Mouse (Mus musculus): ENCODE data around the gene Nfatc2. TPM values are rescaled to one million over a fixed set of nuclear protein-coding genes. Genes with fewer than 3 reads are reported as not detected.

Gene Nfatc2
- polyA plus RNA-seq, 1 experiment, result 0.32 TPM

GRCm38 (mm10) chr2:168488158-168488925 lies 113.1 kb downstream of the Nfatc2 start:
- TF ChIP-seq CTCF (IDR thresholded peaks at IDR 0.05; ENCODE audit: borderline replicate concordance, insufficient read depth, low read length) (no peak), POLR2A (IDR thresholded peaks at IDR 0.05; ENCODE audit: low read depth, low read length) (no peak)
- no peak overlapping the region for H3K27ac ChIP-seq (ENCODE audit: insufficient read depth, low read length)
- H3K4me3 ChIP-seq (ENCODE audit: insufficient read depth, low read length), result no peak overlapping the region
- peaks cover 4% of the 10 kb centered on the region; the same call in 1 of the 2 replicates for H3K4me1 ChIP-seq (ENCODE audit: control insufficient read depth, insufficient read depth, low read length)

GRCm38 (mm10) chr2:168481121-168481520 lies 120.3 kb downstream of the Nfatc2 start:
- Histone ChIP-seq H3K4me1 (ENCODE audit: control insufficient read depth, insufficient read depth, low read length) (no peaks in the 10 kb centered on the region), H3K4me3 (ENCODE audit: insufficient read depth, low read length) (no peak overlapping the region), H3K27ac (ENCODE audit: insufficient read depth, low read length) (no peak overlapping the region)
- TF ChIP-seq POLR2A (IDR thresholded peaks at IDR 0.05; ENCODE audit: low read depth, low read length) (no peak), CTCF (IDR thresholded peaks at IDR 0.05; ENCODE audit: borderline replicate concordance, insufficient read depth, low read length) (no peak)

- TF ChIP-seq CTCF (IDR thresholded peaks at IDR 0.05; ENCODE audit: borderline replicate concordance, insufficient read depth, low read length), result no peak
- TF ChIP-seq POLR2A (IDR thresholded peaks at IDR 0.05; ENCODE audit: low read depth, low read length), result no peak
- Histone ChIP-seq H3K4me1 (ENCODE audit: control insufficient read depth, insufficient read depth, low read length) (no peaks in the 10 kb centered on the region), H3K27ac (ENCODE audit: insufficient read depth, low read length) (no peak overlapping the region), H3K4me3 (ENCODE audit: insufficient read depth, low read length) (no peak overlapping the region)
Measured at GRCm38 (mm10) chr2:168480692-168481091, 120.8 kb downstream of the Nfatc2 start.

GRCm38 (mm10) chr2:168479930-168480329 lies 121.5 kb downstream of the Nfatc2 start:
- no peaks in the 10 kb centered on the region for H3K4me1 ChIP-seq (ENCODE audit: control insufficient read depth, insufficient read depth, low read length)

GRCm38 (mm10) chr2:168478431-168478830 lies 123.0 kb downstream of the Nfatc2 start:
- Histone ChIP-seq H3K4me1 (ENCODE audit: control insufficient read depth, insufficient read depth, low read length) (no peaks in the 10 kb centered on the region), H3K4me3 (ENCODE audit: insufficient read depth, low read length) (no peak overlapping the region), H3K27ac (ENCODE audit: insufficient read depth, low read length) (no peak overlapping the region)
- no peak for TF ChIP-seq POLR2A (IDR thresholded peaks at IDR 0.05; ENCODE audit: low read depth, low read length)
- no peak for TF ChIP-seq CTCF (IDR thresholded peaks at IDR 0.05; ENCODE audit: borderline replicate concordance, insufficient read depth, low read length)

More at GRCm38 (mm10) chr2:168479930-168480329, 121.5 kb downstream of the Nfatc2 start:
- TF ChIP-seq CTCF (IDR thresholded peaks at IDR 0.05; ENCODE audit: borderline replicate concordance, insufficient read depth, low read length) (no peak), POLR2A (IDR thresholded peaks at IDR 0.05; ENCODE audit: low read depth, low read length) (no peak)
- Histone ChIP-seq H3K27ac (ENCODE audit: insufficient read depth, low read length) (no peak overlapping the region), H3K4me3 (ENCODE audit: insufficient read depth, low read length) (no peak overlapping the region)

GRCm38 (mm10) chr2:168473496-168473895 lies 128.0 kb downstream of the Nfatc2 start:
- no peak for TF ChIP-seq CTCF (IDR thresholded peaks at IDR 0.05; ENCODE audit: borderline replicate concordance, insufficient read depth, low read length)
- TF ChIP-seq POLR2A (IDR thresholded peaks at IDR 0.05; ENCODE audit: low read depth, low read length), result no peak
- no peaks in the 10 kb centered on the region for H3K4me1 ChIP-seq (ENCODE audit: control insufficient read depth, insufficient read depth, low read length)
- no peak overlapping the region for H3K27ac ChIP-seq (ENCODE audit: insufficient read depth, low read length)
- H3K4me3 ChIP-seq (ENCODE audit: insufficient read depth, low read length), result no peak overlapping the region

- Histone ChIP-seq H3K4me3 (ENCODE audit: insufficient read depth, low read length) (no peak overlapping the region), H3K27ac (ENCODE audit: insufficient read depth, low read length) (no peak overlapping the region), H3K4me1 (ENCODE audit: control insufficient read depth, insufficient read depth, low read length) (no peaks in the 10 kb centered on the region)
- TF ChIP-seq CTCF (IDR thresholded peaks at IDR 0.05; ENCODE audit: borderline replicate concordance, insufficient read depth, low read length) (peak; percentile 61), POLR2A (IDR thresholded peaks at IDR 0.05; ENCODE audit: low read depth, low read length) (no peak)
Measured at GRCm38 (mm10) chr2:168472899-168473298, 128.6 kb downstream of the Nfatc2 start.

GRCm38 (mm10) chr2:168469032-168469431 lies 132.4 kb downstream of the Nfatc2 start:
- no peak overlapping the region for H3K27ac ChIP-seq (ENCODE audit: insufficient read depth, low read length)

GRCm38 (mm10) chr2:168467166-168467565 lies 134.3 kb downstream of the Nfatc2 start:
- no peak for TF ChIP-seq POLR2A (IDR thresholded peaks at IDR 0.05; ENCODE audit: low read depth, low read length)
- no peak for TF ChIP-seq CTCF (IDR thresholded peaks at IDR 0.05; ENCODE audit: borderline replicate concordance, insufficient read depth, low read length)
- Histone ChIP-seq H3K4me3 (ENCODE audit: insufficient read depth, low read length) (no peak overlapping the region), H3K4me1 (ENCODE audit: control insufficient read depth, insufficient read depth, low read length) (peaks cover 14% of the 10 kb centered on the region), H3K27ac (ENCODE audit: insufficient read depth, low read length) (no peak overlapping the region)

More at GRCm38 (mm10) chr2:168469032-168469431, 132.4 kb downstream of the Nfatc2 start:
- Histone ChIP-seq H3K4me1 (ENCODE audit: control insufficient read depth, insufficient read depth, low read length) (peaks cover 14% of the 10 kb centered on the region), H3K4me3 (ENCODE audit: insufficient read depth, low read length) (no peak overlapping the region)
- no peak for TF ChIP-seq POLR2A (IDR thresholded peaks at IDR 0.05; ENCODE audit: low read depth, low read length)
- peak; percentile 69 for TF ChIP-seq CTCF (IDR thresholded peaks at IDR 0.05; ENCODE audit: borderline replicate concordance, insufficient read depth, low read length)

GRCm38 (mm10) chr2:168466066-168466465 lies 135.4 kb downstream of the Nfatc2 start:
- Histone ChIP-seq H3K4me3 (ENCODE audit: insufficient read depth, low read length) (no peak overlapping the region), H3K27ac (ENCODE audit: insufficient read depth, low read length) (peak overlapping the region; percentile 46)

More at GRCm38 (mm10) chr2:168466066-168466465, 135.4 kb downstream of the Nfatc2 start:
- TF ChIP-seq POLR2A (IDR thresholded peaks at IDR 0.05; ENCODE audit: low read depth, low read length), result no peak
- no peak for TF ChIP-seq CTCF (IDR thresholded peaks at IDR 0.05; ENCODE audit: borderline replicate concordance, insufficient read depth, low read length)
- H3K4me1 ChIP-seq (ENCODE audit: control insufficient read depth, insufficient read depth, low read length), result peaks cover 14% of the 10 kb centered on the region

Measured in embryonic fibroblast, embryonic 13.5 days (primary cell).